ENCODE assay signal across 13 mouse cellular contexts in genomic region chr7:141818267-141818666, GRCm38 (mm10). TPM values are rescaled to one million over a fixed set of nuclear protein-coding genes. Genes with fewer than 3 reads are reported as not detected.
DNase-seq lines count a peak whose midpoint lies in the region; ATAC-seq lines count a peak whose summit lies in the region.
"Had no signal": no experiment of that assay in that cellular context is flagged by ENCODE, and none has a peak within 500 bp of the region (broad histone marks: within the 10 kb centered on the region; RNA-seq: fewer than 3 reads in every experiment).

No protein-coding gene starts in this region.

- no peak for ATAC-seq in granulocyte monocyte progenitor cell, adult 5-6 weeks (replicated peaks; ENCODE audit: poor library complexity, severe bottlenecking)
- ATAC-seq: midbrain, embryonic 16.5 days had no signal

- intact Hi-C loops in left cerebral cortex, postnatal 4 days (cut with DNase I): no loop called here
- intact Hi-C loops in left cerebral cortex, postnatal 36 days (cut with DNase I): no loop called here

- DNase-seq in gastrocnemius, postnatal 10 days: peak; percentile 20
- no peak for DNase-seq in gastrocnemius, postnatal 4 days (ENCODE audit: low spot score in 2 of 2)
- peak; percentile 29 for DNase-seq in left cerebral cortex, postnatal 4 days
- DNase-seq in left cerebral cortex, postnatal 36 days (ENCODE audit: low spot score in 2 of 2): no peak
- DNase-seq in A20 (ENCODE audit: low read depth, low spot score): peak; percentile 9
- peak; percentile 13 for DNase-seq in kidney, postnatal 14 days
- DNase-seq in ovary, postnatal 10 days (ENCODE audit: low spot score): no peak
- DNase-seq: heart, adult 11 months had no signal

RNA-seq across cellular contexts. Expression of gene Muc5b, which starts 20.6 kb away (rescaled TPM):
- total RNA-seq in gastrocnemius, postnatal 10 days (2021): under 1 TPM in 1 of 2 experiments, not detected in 1; 0.02 TPM
- under 1 TPM; 0.02 to 0.21 TPM for total RNA-seq in gastrocnemius, postnatal 4 days (2021)
- not detected for total RNA-seq in left cerebral cortex, postnatal 4 days (2021)
- not detected for total RNA-seq in left cerebral cortex, postnatal 36 days (2021)
- 0.04 and 0.21 TPM in 2 replicates for total RNA-seq in granulocyte monocyte progenitor cell, adult 5-6 weeks (2014; fragmentation: Nextera tagmentation)
- under 0.01 TPM in 2 replicates for total RNA-seq in granulocyte monocyte progenitor cell, adult 5-6 weeks (2017)
- total RNA-seq: adrenal gland, postnatal 4 days; layer of hippocampus, adult 18-20 months; left cerebral cortex, adult 8-10 months had no signal

RNA-seq across cellular contexts. Expression of gene Muc5ac, which starts 29.5 kb away (rescaled TPM):
- not detected for total RNA-seq in gastrocnemius, postnatal 10 days (2021)
- total RNA-seq in gastrocnemius, postnatal 4 days (2021): not detected
- total RNA-seq in left cerebral cortex, postnatal 4 days (2021): not detected
- total RNA-seq in left cerebral cortex, postnatal 36 days (2021): not detected
- total RNA-seq in granulocyte monocyte progenitor cell, adult 5-6 weeks (2014; fragmentation: Nextera tagmentation): not detected in 2 replicates
- total RNA-seq in granulocyte monocyte progenitor cell, adult 5-6 weeks (2017): not detected in 2 replicates
- total RNA-seq: adrenal gland, postnatal 4 days; layer of hippocampus, adult 18-20 months had no signal

Comparison
In these comparisons a context has a peak if more than half of its experiments do, and no peak if none do; other contexts are left out.
1. DNase-seq: peak in gastrocnemius, postnatal 10 days (single experiment), left cerebral cortex, postnatal 4 days (single experiment), A20 (single experiment) and kidney, postnatal 14 days (single experiment); none in gastrocnemius, postnatal 4 days (0 of 2), left cerebral cortex, postnatal 36 days (0 of 2) and ovary, postnatal 10 days (single experiment).